Mouse (Mus musculus): ENCODE data around the gene Rrad. TPM values are rescaled to one million over a fixed set of nuclear protein-coding genes. Genes with fewer than 3 reads are reported as not detected.

Rrad gene
- polyA plus RNA-seq, 1 experiment: 2.2 TPM

DNA sequence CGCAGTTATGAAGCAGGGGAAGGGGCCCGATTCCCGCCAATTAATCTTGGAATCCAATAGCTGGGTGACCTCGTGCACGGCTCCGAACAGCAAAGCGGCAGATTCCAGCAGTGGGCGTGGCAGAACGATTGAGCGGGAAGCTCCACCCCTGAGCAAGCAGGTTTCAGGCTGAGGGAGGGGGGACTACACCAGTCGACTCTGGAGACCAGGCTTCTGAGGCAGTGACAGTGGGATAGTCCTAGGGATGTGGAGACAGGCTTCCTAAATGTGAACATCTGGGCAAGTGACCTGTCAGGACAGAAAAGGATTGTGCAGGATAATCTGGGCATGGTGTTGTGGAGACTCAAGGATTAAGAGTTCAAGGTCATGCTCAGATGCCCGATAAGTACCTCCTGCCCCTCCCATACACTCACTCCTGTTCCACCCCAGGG lies 29.2 kb downstream of the Rrad start:
- no peak for TF ChIP-seq FLI1 (IDR thresholded peaks at IDR 0.05; ENCODE audit: low read length)
- no peak for TF ChIP-seq GATA1 (IDR thresholded peaks at IDR 0.05; ENCODE audit: borderline replicate concordance, low read length)
- peaks cover 24% of the 10 kb centered on the region for H3K36me3 ChIP-seq (replicated peaks; ENCODE audit: low read length)
- H3K9me3 ChIP-seq: no peaks in the 10 kb centered on the region
- H3K4me3 ChIP-seq (replicated peaks): peak overlapping the region; percentile 87
- H3K4me1 ChIP-seq: peaks cover 24% of the 10 kb centered on the region
- peaks cover 21% of the 10 kb centered on the region for H3K27me3 ChIP-seq (replicated peaks)

DNA sequence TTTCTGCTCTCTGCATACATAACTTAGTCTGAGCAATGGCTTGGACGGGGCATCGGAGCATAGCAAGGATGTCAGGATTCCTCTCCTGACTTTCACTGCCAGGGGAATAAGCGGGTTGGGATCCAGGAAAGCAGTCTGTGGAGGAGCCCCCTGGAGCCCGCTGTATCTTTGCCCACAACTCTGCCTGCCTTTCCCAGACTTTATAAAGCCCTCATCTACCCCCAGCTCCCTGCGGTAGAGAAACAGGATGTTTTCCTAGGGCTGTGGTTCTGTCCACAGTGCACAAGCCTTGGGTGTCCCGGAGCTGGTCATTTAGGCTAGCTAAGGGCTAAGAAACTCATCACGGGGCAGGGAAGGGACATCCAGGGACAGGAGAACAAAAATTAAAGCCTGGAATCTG lies 29.7 kb downstream of the Rrad start:
- TF ChIP-seq GATA1 (IDR thresholded peaks at IDR 0.05; ENCODE audit: borderline replicate concordance, low read length): no peak
- no peak for TF ChIP-seq FLI1 (IDR thresholded peaks at IDR 0.05; ENCODE audit: low read length)
- no peak overlapping the region for H3K4me3 ChIP-seq (replicated peaks)
- peaks cover 30% of the 10 kb centered on the region for H3K36me3 ChIP-seq (replicated peaks; ENCODE audit: low read length)
- H3K9me3 ChIP-seq: no peaks in the 10 kb centered on the region
- H3K4me1 ChIP-seq: peaks cover 24% of the 10 kb centered on the region
- H3K27me3 ChIP-seq (replicated peaks): peaks cover 17% of the 10 kb centered on the region

DNA sequence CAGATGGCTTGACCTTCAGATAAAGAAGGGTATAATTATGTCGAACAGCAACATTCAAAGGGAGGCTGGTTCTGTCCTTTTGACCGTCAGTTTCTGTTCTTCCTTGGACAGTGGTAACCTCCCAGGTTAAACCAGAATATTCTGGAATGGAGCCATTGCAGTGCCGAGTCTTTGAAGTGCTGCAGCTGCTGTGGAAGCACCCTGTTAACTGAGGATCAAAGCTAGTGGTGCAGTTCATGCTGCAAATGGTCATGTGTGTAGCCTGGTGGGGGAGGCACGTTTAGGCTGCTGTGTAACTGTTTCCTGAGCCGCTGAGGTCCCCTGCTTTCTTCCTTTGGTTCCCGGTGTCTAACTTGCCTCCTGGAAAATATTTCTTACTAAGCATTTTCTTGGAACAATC lies 32.6 kb downstream of the Rrad start:
- Histone ChIP-seq H3K27me3 (replicated peaks) (peaks cover 7% of the 10 kb centered on the region), H3K4me1 (peaks cover 48% of the 10 kb centered on the region), H3K9me3 (no peaks in the 10 kb centered on the region), H3K36me3 (replicated peaks; ENCODE audit: low read length) (peaks cover 58% of the 10 kb centered on the region), H3K4me3 (replicated peaks) (no peak overlapping the region)
- TF ChIP-seq FLI1 (IDR thresholded peaks at IDR 0.05; ENCODE audit: low read length) (no peak), GATA1 (IDR thresholded peaks at IDR 0.05; ENCODE audit: borderline replicate concordance, low read length) (no peak)

DNA sequence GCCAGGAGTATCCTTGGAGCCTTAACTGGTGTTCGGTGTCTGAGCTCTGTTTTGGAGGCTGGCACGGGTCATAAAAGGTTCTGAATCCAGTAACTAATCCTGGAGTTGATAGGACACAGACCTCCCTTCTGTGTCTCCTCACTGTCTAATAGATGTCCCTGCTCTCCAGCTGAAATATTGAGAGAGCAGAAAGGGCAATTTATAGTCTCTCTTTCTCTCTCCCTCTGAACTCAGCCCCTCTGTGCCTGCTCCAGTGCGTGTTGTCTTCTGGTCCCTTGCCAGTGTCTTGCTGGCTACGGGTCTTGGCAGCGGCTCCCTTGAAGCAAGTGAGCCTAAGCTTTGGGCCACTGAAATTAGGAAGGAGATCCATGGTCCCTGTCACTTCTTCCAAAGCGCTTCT lies 33.5 kb downstream of the Rrad start:
- Histone ChIP-seq H3K27me3 (replicated peaks) (peaks cover 7% of the 10 kb centered on the region), H3K4me1 (peaks cover 50% of the 10 kb centered on the region), H3K36me3 (replicated peaks; ENCODE audit: low read length) (peaks cover 63% of the 10 kb centered on the region), H3K9me3 (no peaks in the 10 kb centered on the region), H3K4me3 (replicated peaks) (no peak overlapping the region)
- TF ChIP-seq GATA1 (IDR thresholded peaks at IDR 0.05; ENCODE audit: borderline replicate concordance, low read length) (no peak), FLI1 (IDR thresholded peaks at IDR 0.05; ENCODE audit: low read length) (no peak)

DNA sequence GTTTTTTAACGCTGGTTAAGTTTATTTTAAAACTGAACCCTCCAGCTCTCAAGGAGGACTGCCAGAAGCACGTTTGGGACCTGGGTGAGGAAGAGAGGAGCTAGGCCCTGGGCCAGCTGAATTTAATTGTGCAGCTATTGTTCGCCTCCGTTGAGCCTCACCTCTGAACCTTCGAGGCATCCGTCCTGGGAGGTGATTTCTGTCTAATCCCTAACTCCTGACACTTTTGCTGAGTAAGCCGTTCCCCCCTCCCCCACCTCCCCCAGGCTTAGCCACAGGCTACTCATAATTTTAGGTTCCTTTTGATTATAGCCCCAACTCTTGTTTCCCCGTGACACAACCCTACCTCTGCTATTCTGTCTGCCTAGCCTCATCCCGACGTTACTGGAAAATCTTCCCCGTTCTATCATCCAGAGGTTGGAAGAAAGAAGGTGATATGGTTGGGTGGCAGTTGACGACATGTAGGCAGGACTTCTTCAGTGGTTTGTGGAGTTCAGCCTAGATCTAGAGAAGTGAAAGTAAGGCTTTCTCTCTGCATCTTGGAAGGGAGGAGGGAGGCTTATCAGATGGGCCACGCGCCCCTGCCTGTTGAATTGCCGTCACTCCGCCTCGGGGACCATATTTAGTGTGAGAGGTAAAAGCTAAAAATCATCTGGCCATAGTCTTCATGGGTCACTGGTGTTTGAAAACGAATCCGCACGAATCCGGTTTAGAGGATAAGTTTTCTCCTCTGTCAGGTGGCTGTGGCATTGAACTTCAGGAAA lies 35.2 kb downstream of the Rrad start:
- peaks cover 50% of the 10 kb centered on the region for H3K4me1 ChIP-seq
- H3K27me3 ChIP-seq (replicated peaks): no peaks in the 10 kb centered on the region
- H3K4me3 ChIP-seq (replicated peaks): no peak overlapping the region
- TF ChIP-seq GATA1 (IDR thresholded peaks at IDR 0.05; ENCODE audit: borderline replicate concordance, low read length): no peak
- no peak for TF ChIP-seq FLI1 (IDR thresholded peaks at IDR 0.05; ENCODE audit: low read length)
- H3K9me3 ChIP-seq: no peaks in the 10 kb centered on the region
- H3K36me3 ChIP-seq (replicated peaks; ENCODE audit: low read length): peaks cover 63% of the 10 kb centered on the region

DNA sequence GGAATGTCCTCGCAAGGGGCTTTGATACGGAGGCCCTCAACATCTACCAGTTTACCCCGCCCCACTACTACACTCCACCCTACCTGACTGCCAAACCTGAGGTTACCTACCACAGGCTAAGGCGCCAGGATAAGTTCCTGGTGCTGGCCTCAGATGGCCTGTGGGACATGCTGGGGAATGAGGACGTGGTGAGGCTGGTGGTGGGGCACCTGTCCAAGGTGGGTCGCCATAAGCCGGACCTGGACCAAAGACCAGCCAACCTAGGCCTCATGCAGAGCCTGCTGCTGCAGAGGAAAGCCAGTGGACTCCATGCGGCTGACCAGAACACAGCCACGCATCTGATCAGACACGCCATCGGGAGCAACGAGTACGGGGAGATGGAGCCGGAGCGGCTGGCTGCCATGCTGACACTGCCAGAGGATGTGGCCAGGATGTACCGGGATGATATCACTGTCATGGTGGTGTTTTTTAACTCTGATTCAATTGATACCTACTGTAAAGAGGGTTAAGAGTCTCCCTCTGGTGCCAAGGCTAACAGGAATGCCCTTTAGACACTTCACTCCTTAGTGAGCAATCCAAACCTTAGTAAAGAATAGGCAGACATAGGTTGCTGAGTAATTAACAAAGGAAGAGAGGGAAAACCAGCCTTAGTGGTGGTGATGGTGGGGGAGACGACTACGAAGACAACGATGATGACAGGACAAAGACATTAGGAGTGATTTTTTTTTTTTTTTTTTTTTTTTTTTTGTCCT lies 36.3 kb downstream of the Rrad start:
- no peak for TF ChIP-seq GATA1 (IDR thresholded peaks at IDR 0.05; ENCODE audit: borderline replicate concordance, low read length)
- TF ChIP-seq FLI1 (IDR thresholded peaks at IDR 0.05; ENCODE audit: low read length): no peak
- Histone ChIP-seq H3K4me1 (peaks cover 58% of the 10 kb centered on the region), H3K4me3 (replicated peaks) (no peak overlapping the region), H3K9me3 (no peaks in the 10 kb centered on the region), H3K27me3 (replicated peaks) (no peaks in the 10 kb centered on the region), H3K36me3 (replicated peaks; ENCODE audit: low read length) (peaks cover 63% of the 10 kb centered on the region)

DNA sequence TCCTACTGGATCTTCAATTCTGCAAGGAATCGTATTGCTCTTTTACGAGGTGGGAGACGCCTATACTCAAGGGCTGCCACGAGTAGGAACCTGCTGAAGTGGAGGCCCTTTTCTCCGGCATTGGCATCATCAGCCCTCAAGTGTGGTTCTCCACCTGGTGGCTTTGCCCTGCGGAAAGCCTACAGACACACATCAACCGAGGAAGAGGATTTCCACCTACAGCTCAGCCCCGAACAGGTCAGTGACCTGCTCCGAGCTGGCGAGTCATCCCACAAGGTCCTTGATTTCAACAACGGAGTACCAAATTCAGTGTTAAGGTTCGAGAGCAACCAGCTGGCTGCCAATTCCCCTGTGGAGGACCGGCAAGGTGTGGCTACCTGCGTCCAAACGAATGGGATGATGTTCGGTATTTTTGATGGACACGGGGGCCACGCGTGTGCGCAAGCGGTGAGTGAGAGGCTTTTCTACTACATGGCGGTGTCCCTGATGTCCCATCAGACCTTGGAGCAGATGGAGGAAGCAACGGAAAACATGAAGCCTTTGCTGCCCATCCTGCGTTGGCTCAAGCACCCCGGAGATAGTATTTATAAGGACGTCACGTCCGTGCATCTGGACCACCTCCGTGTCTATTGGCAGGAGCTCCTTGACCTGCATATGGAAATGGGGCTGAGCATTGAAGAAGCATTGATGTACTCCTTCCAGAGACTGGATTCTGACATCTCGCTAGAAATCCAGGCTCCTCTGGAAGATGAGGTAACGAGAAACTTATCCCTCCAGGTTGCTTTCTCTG lies 37.4 kb downstream of the Rrad start:
- H3K27me3 ChIP-seq (replicated peaks): no peaks in the 10 kb centered on the region
- H3K9me3 ChIP-seq: no peaks in the 10 kb centered on the region
- no peak overlapping the region for H3K4me3 ChIP-seq (replicated peaks)
- H3K4me1 ChIP-seq: peaks cover 65% of the 10 kb centered on the region
- TF ChIP-seq FLI1 (IDR thresholded peaks at IDR 0.05; ENCODE audit: low read length) (no peak), GATA1 (IDR thresholded peaks at IDR 0.05; ENCODE audit: borderline replicate concordance, low read length) (no peak)
- peaks cover 56% of the 10 kb centered on the region for H3K36me3 ChIP-seq (replicated peaks; ENCODE audit: low read length)

DNA sequence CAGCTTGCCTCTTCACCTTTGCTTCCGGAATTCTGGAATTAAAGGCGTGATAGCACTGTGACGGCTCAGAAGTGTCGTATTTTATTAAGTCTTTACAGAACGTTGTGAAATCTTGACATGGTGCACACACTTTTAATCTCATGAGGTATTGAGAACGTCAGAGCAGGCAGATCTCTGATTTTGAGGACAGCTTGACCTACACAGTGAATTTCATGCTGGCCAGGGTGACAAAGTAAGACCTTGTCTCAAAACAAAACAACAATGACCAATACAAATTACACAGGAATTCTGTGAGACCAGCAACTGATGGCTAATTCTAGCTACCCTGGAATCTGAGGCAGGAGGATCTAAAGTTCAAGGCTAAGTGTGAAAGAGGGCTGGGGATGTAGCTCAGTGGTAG lies 38.6 kb downstream of the Rrad start:
- Histone ChIP-seq H3K36me3 (replicated peaks; ENCODE audit: low read length) (peaks cover 44% of the 10 kb centered on the region), H3K4me3 (replicated peaks) (peak overlapping the region; percentile 97), H3K9me3 (no peaks in the 10 kb centered on the region), H3K27me3 (replicated peaks) (no peaks in the 10 kb centered on the region), H3K4me1 (peaks cover 61% of the 10 kb centered on the region)
- TF ChIP-seq GATA1 (IDR thresholded peaks at IDR 0.05; ENCODE audit: borderline replicate concordance, low read length) (no peak), FLI1 (IDR thresholded peaks at IDR 0.05; ENCODE audit: low read length) (no peak)

DNA sequence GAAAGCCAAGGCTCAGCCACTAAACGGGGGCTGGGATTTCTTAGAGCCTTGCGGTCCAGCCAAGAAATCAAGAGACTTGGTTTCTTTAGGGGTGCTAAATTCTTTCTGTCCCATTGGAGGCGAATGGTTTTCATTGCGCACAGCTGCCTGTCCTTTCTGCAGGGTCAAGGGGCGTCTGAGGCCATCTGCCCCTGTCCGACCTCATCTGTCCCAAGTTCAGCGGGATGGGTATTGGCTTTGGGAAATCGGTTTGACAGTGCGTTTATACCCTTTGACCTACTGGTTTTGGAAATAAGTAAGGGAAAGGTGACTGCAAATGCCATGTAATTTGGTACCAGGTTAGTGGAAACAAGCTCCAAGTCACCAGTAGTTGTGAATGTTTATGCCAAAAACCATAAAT lies 39.3 kb downstream of the Rrad start:
- Histone ChIP-seq H3K4me3 (replicated peaks) (peak overlapping the region; percentile 97), H3K36me3 (replicated peaks; ENCODE audit: low read length) (peaks cover 37% of the 10 kb centered on the region), H3K9me3 (no peaks in the 10 kb centered on the region), H3K27me3 (replicated peaks) (peaks cover 1% of the 10 kb centered on the region), H3K4me1 (peaks cover 61% of the 10 kb centered on the region)
- no peak for TF ChIP-seq GATA1 (IDR thresholded peaks at IDR 0.05; ENCODE audit: borderline replicate concordance, low read length)
- no peak for TF ChIP-seq FLI1 (IDR thresholded peaks at IDR 0.05; ENCODE audit: low read length)
